Mouse (Mus musculus) neural tube, embryonic 13.5 days (tissue): Measurements from ENCODE around the gene Dnaja3. TPM values are rescaled to one million over a fixed set of nuclear protein-coding genes. Genes with fewer than 3 reads are reported as not detected.
"Not testable (repeated sequence)": the region's sequence is repeated elsewhere in the genome, so short reads cannot be mapped to it uniquely, and the experiment has no call there.

Source experiments
- ATAC-seq: fragments of 200-750 bp; cut with Nextera tagmentation; 2 replicates; pipeline ENCODE4 v1.8.0; 2017; ENCODE audit warnings: low read depth, mild to moderate bottlenecking, moderate TSS enrichment, moderate library complexity
- H3K27ac ChIP-seq: fragments of 300-500 bp; sonication (generic); replicated peaks from 2 replicates; pipeline ENCODE4 v1.5.1; 2015; ENCODE audit warnings: moderate library complexity, mild to moderate bottlenecking, inconsistent platforms
- H3K27me3 ChIP-seq: fragments of 300-500 bp; sonication (generic); 2 replicates; pipeline ENCODE4 v1.6.1; 2015; ENCODE audit warnings: mild to moderate bottlenecking, inconsistent platforms
- H3K36me3 ChIP-seq: fragments of 300-500 bp; sonication (generic); 2 replicates; pipeline ENCODE4 v1.6.1; 2015; ENCODE audit warnings: mild to moderate bottlenecking, inconsistent platforms
- H3K4me1 ChIP-seq: fragments of 300-500 bp; sonication (generic); replicated peaks from 2 replicates; pipeline ENCODE4 v1.6.1; 2015; ENCODE audit warnings: inconsistent platforms
- H3K4me2 ChIP-seq: fragments of 300-500 bp; sonication (generic); 2 replicates; pipeline ENCODE4 v1.6.1; 2015; ENCODE audit warnings: inconsistent platforms, mild to moderate bottlenecking, moderate library complexity
- H3K4me3 ChIP-seq: fragments of 300-500 bp; sonication (generic); 2 replicates; pipeline ENCODE4 v1.5.1; 2015; ENCODE audit warnings: mild to moderate bottlenecking, inconsistent platforms
- H3K9ac ChIP-seq: fragments of 300-500 bp; sonication (generic); 2 replicates; pipeline ENCODE4 v1.6.1; 2015; ENCODE audit warnings: moderate library complexity, mild to moderate bottlenecking, inconsistent platforms
- H3K9me3 ChIP-seq: fragments of 300-500 bp; sonication (generic); 2 replicates; pipeline ENCODE4 v1.6.1; 2016; ENCODE audit warnings: inconsistent platforms
- WGBS: fragments of 180-500 bp; shearing (Covaris S2); methylation state at CpG from one replicate; pipeline ENCODE4 v1.1.7; 2015; 5-methylcytosine and 5-hydroxymethylcytosine counted together
- polyA plus RNA-seq: library from polyadenylated mRNA; unstranded; fragments of >200 nt; fragmentation: Nextera tagmentation; extraction: Ambion mirVana; gene quantifications from 2 replicates; pipeline ENCODE4 v1.2.1, GENCODE M21; 2015

Gene Dnaja3
- polyA plus RNA-seq, 1 experiment from 2014 or later = 55.7 TPM

GRCm38 (mm10) chr16:4659326-4659725, 19.5 kb downstream of the Dnaja3 start:
- Histone ChIP-seq H3K4me3 (no peak overlapping the region), H3K27me3 (no peaks in the 10 kb centered on the region), H3K27ac (peak overlapping the region; percentile 59; the same call in 1 of the 2 replicates), H3K9ac (0 out of 2 replicates have a peak overlapping the region, but pooled peaks have one; percentile 41), H3K4me2 (no peak overlapping the region), H3K9me3 (no peaks in the 10 kb centered on the region), H3K4me1 (peaks cover 23% of the 10 kb centered on the region), H3K36me3 (peaks cover 46% of the 10 kb centered on the region)
- 30% methylated on average over 2 of the region's 2 CpGs for WGBS
- 0 out of 2 replicates have a peak, but pooled peaks have one; percentile 15 for ATAC-seq

- no peak for ATAC-seq
- peaks cover 43% of the 10 kb centered on the region for H3K36me3 ChIP-seq
- no peak overlapping the region for H3K4me2 ChIP-seq
- H3K9ac ChIP-seq = no peak overlapping the region
- H3K4me1 ChIP-seq = peaks cover 11% of the 10 kb centered on the region
- no peak overlapping the region for H3K27ac ChIP-seq
- H3K27me3 ChIP-seq = no peaks in the 10 kb centered on the region
- H3K4me3 ChIP-seq = no peak overlapping the region
- H3K9me3 ChIP-seq = no peaks in the 10 kb centered on the region
- 60% methylated on average over 2 of the region's 2 CpGs for WGBS
Measured at GRCm38 (mm10) chr16:4661605-4662004, 21.8 kb downstream of the Dnaja3 start.

GRCm38 (mm10) chr16:4663806-4664205, 24.0 kb downstream of the Dnaja3 start:
- Histone ChIP-seq H3K9me3 (no peaks in the 10 kb centered on the region), H3K9ac (no peak overlapping the region), H3K27ac (no peak overlapping the region), H3K4me2 (no peak overlapping the region), H3K4me3 (no peak overlapping the region), H3K27me3 (no peaks in the 10 kb centered on the region), H3K36me3 (peaks cover 53% of the 10 kb centered on the region), H3K4me1 (peaks cover 7% of the 10 kb centered on the region)
- 89% methylated on average over 2 of the region's 2 CpGs for WGBS
- ATAC-seq = no peak

GRCm38 (mm10) chr16:4665726-4666125, 25.9 kb downstream of the Dnaja3 start:
- no peaks in the 10 kb centered on the region for H3K27me3 ChIP-seq
- no peak for ATAC-seq
- no peak overlapping the region for H3K4me3 ChIP-seq
- H3K9me3 ChIP-seq = no peaks in the 10 kb centered on the region
- peaks cover 65% of the 10 kb centered on the region for H3K36me3 ChIP-seq
- no peak overlapping the region for H3K4me2 ChIP-seq
- no peak overlapping the region for H3K27ac ChIP-seq
- no peak overlapping the region for H3K9ac ChIP-seq
- 91% methylated on average over 2 of the region's 2 CpGs for WGBS
- no peaks in the 10 kb centered on the region for H3K4me1 ChIP-seq

GRCm38 (mm10) chr16:4667190-4667808, 27.5 kb downstream of the Dnaja3 start:
- Histone ChIP-seq H3K36me3 (peaks cover 53% of the 10 kb centered on the region), H3K27ac (no peak overlapping the region), H3K27me3 (no peaks in the 10 kb centered on the region), H3K9ac (no peak overlapping the region), H3K4me1 (no peaks in the 10 kb centered on the region), H3K4me2 (no peak overlapping the region), H3K9me3 (no peaks in the 10 kb centered on the region), H3K4me3 (no peak overlapping the region)
- WGBS = 25% methylated on average over 3 of the region's 3 CpGs
- peak; percentile 88 for ATAC-seq

GRCm38 (mm10) chr16:4670317-4670716, 30.5 kb downstream of the Dnaja3 start:
- H3K9me3 ChIP-seq = no peaks in the 10 kb centered on the region
- ATAC-seq = no peak
- H3K27me3 ChIP-seq = no peaks in the 10 kb centered on the region
- no peak overlapping the region for H3K4me2 ChIP-seq
- H3K36me3 ChIP-seq = peaks cover 61% of the 10 kb centered on the region
- H3K9ac ChIP-seq = no peak overlapping the region
- H3K27ac ChIP-seq = no peak overlapping the region
- H3K4me3 ChIP-seq = no peak overlapping the region
- WGBS = 81% methylated on average over 5 of the region's 5 CpGs
- H3K4me1 ChIP-seq = no peaks in the 10 kb centered on the region

- 89% methylated on average over 4 of the region's 4 CpGs for WGBS
- H3K27ac ChIP-seq = no peak overlapping the region
- no peak overlapping the region for H3K4me3 ChIP-seq
- H3K4me2 ChIP-seq = no peak overlapping the region
- ATAC-seq = no peak
- peaks cover 14% of the 10 kb centered on the region for H3K4me1 ChIP-seq
- H3K9me3 ChIP-seq = no peaks in the 10 kb centered on the region
- no peak overlapping the region for H3K9ac ChIP-seq
- peaks cover 56% of the 10 kb centered on the region for H3K36me3 ChIP-seq
- H3K27me3 ChIP-seq = no peaks in the 10 kb centered on the region
Measured at GRCm38 (mm10) chr16:4674091-4674490, 34.3 kb downstream of the Dnaja3 start.

- peaks cover 16% of the 10 kb centered on the region for H3K4me1 ChIP-seq
Measured at GRCm38 (mm10) chr16:4676836-4677235, 37.0 kb downstream of the Dnaja3 start.

GRCm38 (mm10) chr16:4678080-4678479, 38.3 kb downstream of the Dnaja3 start:
- Histone ChIP-seq H3K27ac (no peak overlapping the region), H3K4me1 (peaks cover 19% of the 10 kb centered on the region), H3K4me3 (no peak overlapping the region; the same call in 1 of the 2 replicates), H3K27me3 (no peaks in the 10 kb centered on the region), H3K4me2 (peak overlapping the region; percentile 94), H3K9me3 (no peaks in the 10 kb centered on the region), H3K36me3 (peaks cover 36% of the 10 kb centered on the region), H3K9ac (peak overlapping the region; percentile 82; the same call in 1 of the 2 replicates)
- ATAC-seq = no peak
- WGBS = 85% methylated on average over 5 of the region's 5 CpGs

More at GRCm38 (mm10) chr16:4676836-4677235, 37.0 kb downstream of the Dnaja3 start:
- WGBS = 96% methylated on average over 5 of the region's 5 CpGs
- H3K4me3 ChIP-seq = no peak overlapping the region
- no peak overlapping the region for H3K27ac ChIP-seq
- H3K4me2 ChIP-seq = no peak overlapping the region
- no peaks in the 10 kb centered on the region for H3K27me3 ChIP-seq
- no peak for ATAC-seq
- H3K36me3 ChIP-seq = peaks cover 43% of the 10 kb centered on the region
- no peak overlapping the region for H3K9ac ChIP-seq
- no peaks in the 10 kb centered on the region for H3K9me3 ChIP-seq

- Histone ChIP-seq H3K4me3 (peak within 1 kb of the TSS; percentile 74), H3K9me3 (no peaks in the 10 kb centered on the region), H3K36me3 (peaks cover 23% of the 10 kb centered on the region), H3K9ac (peak within 1 kb of the TSS; percentile 82), H3K4me2 (peak within 1 kb of the TSS; percentile 94), H3K4me1 (peaks cover 24% of the 10 kb centered on the region), H3K27ac (peak within 1 kb of the TSS; percentile 57), H3K27me3 (no peaks in the 10 kb centered on the region)
- peak; percentile 88 for ATAC-seq
- WGBS = under 1% methylated on average over 47 of the region's 47 CpGs
Measured at GRCm38 (mm10) chr16:4679121-4680018, 39.6 kb downstream of the Dnaja3 start, which contains the start of gene Coro7. Gene Coro7, minus strand, starts transcription at chr16:4679777.

GRCm38 (mm10) chr16:4680922-4681455, 41.2 kb downstream of the Dnaja3 start:
- H3K4me3 ChIP-seq = not testable (repeated sequence)
- WGBS = 76% methylated on average over 3 of the region's 3 CpGs

More at GRCm38 (mm10) chr16:4680922-4681455, 41.2 kb downstream of the Dnaja3 start:
- not testable (repeated sequence) for H3K27me3 ChIP-seq, H3K4me2 ChIP-seq, H3K9me3 ChIP-seq, ATAC-seq, H3K36me3 ChIP-seq, H3K27ac ChIP-seq
- H3K4me1 ChIP-seq = peaks cover 38% of the 10 kb centered on the region
- H3K9ac ChIP-seq = 0 out of 2 replicates have a peak overlapping the region, but pooled peaks have one; percentile 5
